Mouse (Mus musculus) stomach, embryonic 14.5 days (tissue): ENCODE measurements around the gene Haspin. TPM values are rescaled to one million over a fixed set of nuclear protein-coding genes. Genes with fewer than 3 reads are reported as not detected.

Source experiments
- ATAC-seq: fragments of 200-750 bp; cut with Nextera tagmentation; 2 replicates; pipeline ENCODE4 v1.8.0; 2017; ENCODE audit warnings: low read depth, moderate TSS enrichment; ENCODE audit not compliant: insufficient number of reproducible peaks, insufficient read depth, low FRiP score
- H3K27ac ChIP-seq: fragments of 300-500 bp; sonication (generic); 2 replicates; pipeline ENCODE4 v1.5.1; 2014; ENCODE audit warnings: mild to moderate bottlenecking, low read length, moderate library complexity, mixed read lengths
- H3K27me3 ChIP-seq: fragments of 300-500 bp; sonication (generic); 2 replicates; pipeline ENCODE4 v1.6.1; 2014; ENCODE audit warnings: low read length, control low read depth, mixed read lengths; ENCODE audit not compliant: control insufficient read depth, insufficient read depth
- H3K36me3 ChIP-seq: fragments of 300-500 bp; sonication (generic); 2 replicates; pipeline ENCODE4 v1.6.1; 2014; ENCODE audit warnings: mild to moderate bottlenecking, control low read depth, low read length, moderate library complexity, mixed read lengths; ENCODE audit not compliant: control insufficient read depth, insufficient read depth
- H3K4me1 ChIP-seq: fragments of 300-500 bp; sonication (generic); 2 replicates; pipeline ENCODE4 v1.6.1; 2014; ENCODE audit warnings: low read length, control low read depth, mixed read lengths; ENCODE audit not compliant: control insufficient read depth, insufficient read depth
- H3K4me2 ChIP-seq: fragments of 300-500 bp; sonication (generic); replicated peaks from 2 replicates; pipeline ENCODE4 v1.6.1; 2014; ENCODE audit warnings: low read depth, low read length, control low read depth
- H3K4me3 ChIP-seq: fragments of 300-500 bp; sonication (generic); 2 replicates; pipeline ENCODE4 v1.5.1; 2014; ENCODE audit warnings: low read depth, low read length, control low read depth
- H3K9ac ChIP-seq: fragments of 300-500 bp; sonication (generic); replicated peaks from 2 replicates; pipeline ENCODE4 v1.6.1; 2014; ENCODE audit warnings: low read depth, mild to moderate bottlenecking, control low read depth, low read length, moderate library complexity, mixed read lengths
- H3K9me3 ChIP-seq: fragments of 300-500 bp; sonication (generic); 2 replicates; pipeline ENCODE4 v1.6.1; 2016; ENCODE audit warnings: low read depth, low read length, control low read depth; ENCODE audit not compliant: control insufficient read depth
- whole genome bisulfite sequencing: fragments of 180-500 bp; shearing (Covaris S2); extraction: QIAGEN DNeasy Blood & Tissue Kit; methylation state at CpG from one replicate; pipeline ENCODE4 v1.1.7; 2014; 5-methylcytosine and 5-hydroxymethylcytosine counted together
- polyA plus RNA-seq: library from polyadenylated mRNA; unstranded; fragments of >200 nt; fragmentation: Nextera tagmentation; extraction: Ambion mirVana; gene quantifications from 2 replicates; pipeline ENCODE4 v1.2.1, GENCODE M21; 2014

Haspin gene
- 13.3 and 14.2 TPM in 2 replicates for polyA plus RNA-seq

- WGBS = under 1% methylated on average over 80 of the region's 84 CpGs
Observed at GRCm38 (mm10) chr11:73137591-73138501, at the start of gene Haspin. Gene Haspin, minus strand, starts transcription at chr11:73138294.

GRCm38 (mm10) chr11:73187231-73187630 is 49.1 kb upstream of the Haspin start:
- peaks cover 26% of the 10 kb centered on the region for H3K36me3 ChIP-seq

More at GRCm38 (mm10) chr11:73137591-73138501, at the start of gene Haspin:
- Histone ChIP-seq H3K36me3 (no peaks in the 10 kb centered on the region; the same call in 1 of the 2 replicates), H3K4me2 (peak within 1 kb of the TSS; percentile 72), H3K9ac (peak within 1 kb of the TSS; percentile 77), H3K27me3 (no peaks in the 10 kb centered on the region), H3K4me1 (peaks cover 22% of the 10 kb centered on the region), H3K4me3 (peak within 1 kb of the TSS; percentile 96), H3K27ac (no peak within 1 kb of the TSS), H3K9me3 (no peaks in the 10 kb centered on the region)
- peak; percentile 93 for ATAC-seq

GRCm38 (mm10) chr11:73185872-73186615 is 48.0 kb upstream of the Haspin start:
- no peak overlapping the region for H3K27ac ChIP-seq
- H3K27me3 ChIP-seq = no peaks in the 10 kb centered on the region
- H3K4me3 ChIP-seq = no peak overlapping the region
- H3K9ac ChIP-seq = no peak overlapping the region
- 89% methylated on average over 10 of the region's 10 CpGs for WGBS
- ATAC-seq = no peak
- H3K4me1 ChIP-seq = no peaks in the 10 kb centered on the region
- H3K36me3 ChIP-seq = peaks cover 25% of the 10 kb centered on the region
- H3K9me3 ChIP-seq = no peaks in the 10 kb centered on the region
- H3K4me2 ChIP-seq = no peak overlapping the region

More at GRCm38 (mm10) chr11:73187231-73187630, 49.1 kb upstream of the Haspin start:
- no peaks in the 10 kb centered on the region for H3K9me3 ChIP-seq
- no peak overlapping the region for H3K4me3 ChIP-seq
- H3K9ac ChIP-seq = no peak overlapping the region
- no peak overlapping the region for H3K4me2 ChIP-seq
- H3K27me3 ChIP-seq = no peaks in the 10 kb centered on the region
- no peak for ATAC-seq
- H3K27ac ChIP-seq = no peak overlapping the region
- no peaks in the 10 kb centered on the region for H3K4me1 ChIP-seq
- WGBS = 89% methylated on average over 6 of the region's 6 CpGs

GRCm38 (mm10) chr11:73177895-73178294 is 39.8 kb upstream of the Haspin start:
- ATAC-seq = no peak
- H3K9me3 ChIP-seq = no peaks in the 10 kb centered on the region
- peak overlapping the region; percentile 92 for H3K9ac ChIP-seq
- peak overlapping the region; percentile 99 for H3K4me3 ChIP-seq
- H3K4me2 ChIP-seq = peak overlapping the region; percentile 72
- peaks cover 18% of the 10 kb centered on the region; the same call in 1 of the 2 replicates for H3K4me1 ChIP-seq
- H3K27me3 ChIP-seq = no peaks in the 10 kb centered on the region
- H3K36me3 ChIP-seq = peaks cover 27% of the 10 kb centered on the region
- peak overlapping the region; percentile 98 for H3K27ac ChIP-seq
- 0% methylated on average over 2 of the region's 2 CpGs for WGBS

GRCm38 (mm10) chr11:73177509-73177875 is 39.4 kb upstream of the Haspin start:
- H3K27ac ChIP-seq = peak overlapping the region; percentile 98
- H3K9me3 ChIP-seq = no peaks in the 10 kb centered on the region
- peak; percentile 86 for ATAC-seq
- H3K36me3 ChIP-seq = peaks cover 27% of the 10 kb centered on the region
- H3K4me1 ChIP-seq = peaks cover 18% of the 10 kb centered on the region; the same call in 1 of the 2 replicates
- H3K4me3 ChIP-seq = peak overlapping the region; percentile 99
- peak overlapping the region; percentile 92 for H3K9ac ChIP-seq
- 0% methylated on average over 18 of the region's 28 CpGs for WGBS
- H3K27me3 ChIP-seq = no peaks in the 10 kb centered on the region
- peak overlapping the region; percentile 72 for H3K4me2 ChIP-seq

- Histone ChIP-seq H3K36me3 (peaks cover 23% of the 10 kb centered on the region; the same call in 1 of the 2 replicates), H3K9ac (peak within 1 kb of the TSS; percentile 92), H3K4me2 (peak within 1 kb of the TSS; percentile 75), H3K9me3 (no peaks in the 10 kb centered on the region), H3K27me3 (no peaks in the 10 kb centered on the region), H3K27ac (peak within 1 kb of the TSS; percentile 98), H3K4me3 (peak within 1 kb of the TSS; percentile 99), H3K4me1 (peaks cover 24% of the 10 kb centered on the region; the same call in 1 of the 2 replicates)
- WGBS = under 1% methylated on average over 80 of the region's 81 CpGs
- ATAC-seq = peak; percentile 97
Observed at GRCm38 (mm10) chr11:73176608-73177508, 38.8 kb upstream of the Haspin start, which contains the start of the genes Emc6 and Tax1bp3. Gene Emc6, minus strand, starts transcription at chr11:73177037. Gene Tax1bp3, plus strand, starts transcription at chr11:73177083.

GRCm38 (mm10) chr11:73176186-73176585 is 38.1 kb upstream of the Haspin start:
- Histone ChIP-seq H3K9me3 (no peaks in the 10 kb centered on the region), H3K36me3 (peaks cover 25% of the 10 kb centered on the region; the same call in 1 of the 2 replicates), H3K9ac (peak overlapping the region; percentile 82), H3K27me3 (no peaks in the 10 kb centered on the region), H3K4me3 (peak overlapping the region; percentile 99), H3K4me2 (peak overlapping the region; percentile 75), H3K4me1 (peaks cover 25% of the 10 kb centered on the region; the same call in 1 of the 2 replicates), H3K27ac (peak overlapping the region; percentile 82)
- WGBS = 1% methylated on average over 15 of the region's 15 CpGs
- ATAC-seq = no peak
